Comparison of ENCODE assay signal across 9 mouse cellular contexts in genomic region chr12:105862607-105863006, GRCm38 (mm10).
A peak's percentile ranks its signal among the peaks of the same experiment; 100 is the strongest.
DNase-seq lines count a peak whose midpoint lies in the region; ATAC-seq lines count a peak whose summit lies in the region.
"Had no signal": no experiment of that assay in that cellular context is flagged by ENCODE, and none has a peak within 500 bp of the region (broad histone marks: within the 10 kb centered on the region; RNA-seq: fewer than 3 reads in every experiment).

No protein-coding gene starts in this region.

- H3K27ac ChIP-seq in forebrain, embryonic 10.5 days, result peak overlapping the region; percentile 59
- no peak overlapping the region for H3K27ac ChIP-seq in forebrain, embryonic 11.5 days (ENCODE audit: low read depth, low read length)
- H3K27ac ChIP-seq in limb, embryonic 11.5 days (replicated peaks; ENCODE audit: low read depth, low read length), result no peak overlapping the region
- H3K27ac ChIP-seq: liver, embryonic 13.5 days had no signal

- peaks cover 2% of the 10 kb centered on the region; the same call in 1 of the 2 replicates for H3K9me3 ChIP-seq in forebrain, embryonic 10.5 days
- H3K9me3 ChIP-seq in forebrain, embryonic 11.5 days (ENCODE audit: control insufficient read depth, low read length), result no peaks in the 10 kb centered on the region; the same call in 1 of the 2 replicates
- H3K9me3 ChIP-seq in limb, embryonic 11.5 days (ENCODE audit: control insufficient read depth, low read length), result no peaks in the 10 kb centered on the region
- H3K9me3 ChIP-seq: liver, embryonic 13.5 days had no signal

- no peak overlapping the region for H3K4me2 ChIP-seq in forebrain, embryonic 11.5 days (ENCODE audit: low read depth, low read length, severe bottlenecking)
- 0 out of 2 replicates have a peak overlapping the region, but pooled peaks have one; percentile 13 for H3K4me2 ChIP-seq in limb, embryonic 11.5 days (ENCODE audit: low read depth, severe bottlenecking)
- H3K4me2 ChIP-seq: liver, embryonic 13.5 days had no signal

- no peak overlapping the region for H3K9ac ChIP-seq in forebrain, embryonic 11.5 days (ENCODE audit: low read length)
- no peak overlapping the region for H3K9ac ChIP-seq in limb, embryonic 11.5 days (ENCODE audit: low read length)
- H3K9ac ChIP-seq: liver, embryonic 13.5 days had no signal

- H3K4me3 ChIP-seq in forebrain, embryonic 10.5 days, result no peak overlapping the region
- H3K4me3 ChIP-seq in forebrain, embryonic 11.5 days (ENCODE audit: low read depth, low read length), result no peak overlapping the region
- no peak overlapping the region for H3K4me3 ChIP-seq in limb, embryonic 11.5 days (ENCODE audit: low read depth, low read length)
- H3K4me3 ChIP-seq: liver, embryonic 13.5 days had no signal

- H3K27me3 ChIP-seq in forebrain, embryonic 10.5 days (ENCODE audit: poor library complexity, severe bottlenecking), result no peaks in the 10 kb centered on the region
- no peaks in the 10 kb centered on the region for H3K27me3 ChIP-seq in forebrain, embryonic 11.5 days (ENCODE audit: control insufficient read depth, insufficient read depth, low read length)
- H3K27me3 ChIP-seq in limb, embryonic 11.5 days (ENCODE audit: control insufficient read depth, insufficient read depth, low read length), result no peaks in the 10 kb centered on the region
- H3K27me3 ChIP-seq: liver, embryonic 13.5 days had no signal

- DNase-seq in forebrain, embryonic 10.5 days (ENCODE audit: extremely low spot score, low spot score), result no peak
- no peak for DNase-seq in forebrain, embryonic 11.5 days (ENCODE audit: low spot score)
- DNase-seq in lung, postnatal 14 days, result peak; percentile 20
- DNase-seq in lung, postnatal 25 days (ENCODE audit: low spot score), result no peak
- peak; percentile 50 to 66 for DNase-seq in cerebellum, postnatal 25 days
- peak; percentile 66 for DNase-seq in limb, embryonic 11.5 days (ENCODE audit: low spot score)
- DNase-seq in thymus, postnatal 10 days (ENCODE audit: low spot score in 2 of 2), result no peak
- DNase-seq: liver, embryonic 13.5 days had no signal

- peaks cover 15% of the 10 kb centered on the region for H3K4me1 ChIP-seq in forebrain, embryonic 10.5 days
- H3K4me1 ChIP-seq in forebrain, embryonic 11.5 days (replicated peaks; ENCODE audit: control insufficient read depth, insufficient read depth, low read length), result no peaks in the 10 kb centered on the region
- peaks cover 9% of the 10 kb centered on the region for H3K4me1 ChIP-seq in limb, embryonic 11.5 days (ENCODE audit: control insufficient read depth, insufficient read depth, low read length)
- H3K4me1 ChIP-seq: liver, embryonic 13.5 days had no signal

- ATAC-seq in forebrain, embryonic 11.5 days (replicated peaks; ENCODE audit: low FRiP score), result no peak
- ATAC-seq in limb, embryonic 11.5 days (ENCODE audit: insufficient number of reproducible peaks, low FRiP score, low TSS enrichment, low read depth), result peak; percentile 63; the same call in 1 of the 2 replicates
- ATAC-seq in monocyte, adult 5-6 weeks (replicated peaks; ENCODE audit: insufficient number of reproducible peaks, low FRiP score, low TSS enrichment, poor library complexity, severe bottlenecking), result no peak

- no peaks in the 10 kb centered on the region for H3K36me3 ChIP-seq in forebrain, embryonic 10.5 days (replicated peaks)
- no peaks in the 10 kb centered on the region for H3K36me3 ChIP-seq in forebrain, embryonic 11.5 days (ENCODE audit: control insufficient read depth, insufficient read depth, low read length)
- H3K36me3 ChIP-seq in limb, embryonic 11.5 days (ENCODE audit: control insufficient read depth, insufficient read depth, low read length), result no peaks in the 10 kb centered on the region
- H3K36me3 ChIP-seq: liver, embryonic 13.5 days had no signal

- 82% methylated on average over 22 of the region's 22 CpGs for WGBS in forebrain, embryonic 10.5 days
- 84% methylated on average over 22 of the region's 22 CpGs for WGBS in forebrain, embryonic 11.5 days
- 35% methylated on average over 22 of the region's 22 CpGs for WGBS in limb, embryonic 11.5 days

Comparison
In these comparisons a context has a peak if more than half of its experiments do, and no peak if none do; other contexts are left out.
1. DNase-seq: peak in lung, postnatal 14 days (single experiment), cerebellum, postnatal 25 days (2 of 2) and limb, embryonic 11.5 days (single experiment); none in forebrain, embryonic 10.5 days (single experiment), forebrain, embryonic 11.5 days (single experiment), lung, postnatal 25 days (single experiment) and thymus, postnatal 10 days (0 of 2).